Mouse (Mus musculus): ENCODE results near the gene Neurod1.

GRCm38 (mm10) chr2:79447198-79447597 lies 9.4 kb downstream of the Neurod1 start:
- TF ChIP-seq CTCF (IDR thresholded peaks at IDR 0.05; ENCODE audit: insufficient read depth, low read depth, low read length) (no peak), POLR2A (IDR thresholded peaks at IDR 0.05; ENCODE audit: insufficient read depth, low read depth, low read length) (no peak)

All from olfactory bulb, adult 2 months (tissue).